Mouse (Mus musculus) left cerebral cortex, adult 11 months (tissue): ENCODE measurements around the gene Ube2b.
A peak's percentile ranks its signal among the peaks of the same experiment; 100 is the strongest.

Source experiments
- DNase-seq: peaks from one replicate; pipeline ENCODE4 v3.0.0; 2022; ENCODE audit warnings: low spot score

The Ube2b gene

GRCm38 (mm10) chr11:52000290-52000962 is at the start of gene Ube2b:
Ube2b (minus strand) TSS chr11:52000762.
- DNase-seq = peak; percentile 98

GRCm38 (mm10) chr11:52046446-52047165 is 46.0 kb upstream of the Ube2b start:
- no peak for DNase-seq

GRCm38 (mm10) chr11:52044156-52044555 is 43.6 kb upstream of the Ube2b start:
- no peak for DNase-seq

GRCm38 (mm10) chr11:52043224-52043623 is 42.7 kb upstream of the Ube2b start:
- DNase-seq = no peak

- no peak for DNase-seq
Measured at GRCm38 (mm10) chr11:52037659-52038058, 37.1 kb upstream of the Ube2b start.

GRCm38 (mm10) chr11:52035905-52036304 is 35.3 kb upstream of the Ube2b start:
- no peak for DNase-seq

- no peak for DNase-seq
Measured at GRCm38 (mm10) chr11:52033953-52034352, 33.4 kb upstream of the Ube2b start.

- DNase-seq = no peak
Measured at GRCm38 (mm10) chr11:52032356-52032755, 31.8 kb upstream of the Ube2b start.

GRCm38 (mm10) chr11:52018217-52018616 is 17.7 kb upstream of the Ube2b start:
- no peak for DNase-seq

- DNase-seq = no peak
Measured at GRCm38 (mm10) chr11:52011541-52011940, 11.0 kb upstream of the Ube2b start.

GRCm38 (mm10) chr11:52011011-52011410 is 10.4 kb upstream of the Ube2b start:
- DNase-seq = no peak

GRCm38 (mm10) chr11:52005586-52005985 is 5.0 kb upstream of the Ube2b start:
- DNase-seq = no peak

- DNase-seq = peak; percentile 81
Measured at GRCm38 (mm10) chr11:52003772-52004528, 3.4 kb upstream of the Ube2b start, which contains the start of gene Cdkl3. Cdkl3 (plus strand) TSS chr11:52004221.

GRCm38 (mm10) chr11:52003505-52003771 is 2.9 kb upstream of the Ube2b start:
- DNase-seq = no peak

GRCm38 (mm10) chr11:52002842-52003504 is 2.4 kb upstream of the Ube2b start:
- DNase-seq = no peak

GRCm38 (mm10) chr11:52001861-52002260 is 1.3 kb upstream of the Ube2b start:
- no peak for DNase-seq

GRCm38 (mm10) chr11:52001341-52001740 is 779 bp upstream of the Ube2b start:
- DNase-seq = no peak

GRCm38 (mm10) chr11:51999611-52000289 is 812 bp downstream of the Ube2b start:
- no peak for DNase-seq

- DNase-seq = no peak
Measured at GRCm38 (mm10) chr11:51971644-51972043, 28.9 kb downstream of the Ube2b start.

GRCm38 (mm10) chr11:51969511-51969910 is 31.1 kb downstream of the Ube2b start:
- DNase-seq = no peak

GRCm38 (mm10) chr11:51968896-51969295 is 31.7 kb downstream of the Ube2b start:
- no peak for DNase-seq
